ENCODE assay signal across 16 mouse cellular contexts in genomic region chr16:57098468-57099144, GRCm38 (mm10). TPM values are rescaled to one million over a fixed set of nuclear protein-coding genes. Genes with fewer than 3 reads are reported as not detected.
DNase-seq lines count a peak whose midpoint lies in the region; ATAC-seq and TF ChIP-seq lines count a peak whose summit lies in the region.
"Had no signal": no experiment of that assay in that cellular context is flagged by ENCODE, and none has a peak within 500 bp of the region (broad histone marks: within the 10 kb centered on the region; RNA-seq: fewer than 3 reads in every experiment).

No protein-coding gene starts in this region.

- WGBS in hindbrain, embryonic 12.5 days: 67% methylated on average over 7 of the region's 7 CpGs
- WGBS in hindbrain, embryonic 13.5 days: 65% methylated on average over 7 of the region's 7 CpGs
- WGBS in intestine, embryonic 14.5 days: 54% methylated on average over 7 of the region's 7 CpGs
- 52% methylated on average over 7 of the region's 7 CpGs for WGBS in kidney, embryonic 14.5 days
- WGBS in small intestine, adult 2 months: 41% methylated on average over 7 of the region's 7 CpGs
- 43% methylated on average over 7 of the region's 7 CpGs for WGBS in lung, adult 2 months

- DNase-seq in intestine, embryonic 14.5 days (ENCODE audit: low spot score): peak; percentile 54
- DNase-seq in urinary bladder, postnatal 36 days (ENCODE audit: low spot score in 2 of 2): no peak
- no peak for DNase-seq in lung, adult 2 months
- no peak for DNase-seq in urinary bladder, postnatal 4 days (ENCODE audit: low spot score in 2 of 2)
- DNase-seq: cerebellum, postnatal 36 days; heart, adult 11 months had no signal

- TF ChIP-seq CTCF in small intestine, adult 2 months (IDR thresholded peaks at IDR 0.05; ENCODE audit: extremely low read depth, insufficient read length, insufficient replicate concordance, low read depth, low read length): no peak
- TF ChIP-seq CTCF in lung, adult 2 months (IDR thresholded peaks at IDR 0.05; ENCODE audit: insufficient read depth, low read length): no peak

- H3K9ac ChIP-seq in hindbrain, embryonic 12.5 days: no peak overlapping the region
- no peak overlapping the region for H3K9ac ChIP-seq in hindbrain, embryonic 13.5 days
- H3K9ac ChIP-seq in intestine, embryonic 14.5 days (ENCODE audit: low read length): no peak overlapping the region
- H3K9ac ChIP-seq in kidney, embryonic 14.5 days (ENCODE audit: low read depth, low read length): no peak overlapping the region
- H3K9ac ChIP-seq: embryonic facial prominence, embryonic 15.5 days; neural tube, embryonic 13.5 days had no signal

- ATAC-seq in hindbrain, embryonic 12.5 days (ENCODE audit: low FRiP score): 0 out of 2 replicates have a peak, but pooled peaks have one; percentile 32
- ATAC-seq in hindbrain, embryonic 13.5 days (ENCODE audit: low FRiP score): no peak
- peak; percentile 53; the same call in 1 of the 2 replicates for ATAC-seq in intestine, embryonic 14.5 days (replicated peaks; ENCODE audit: low FRiP score, low TSS enrichment, low read depth)
- ATAC-seq in kidney, embryonic 14.5 days (ENCODE audit: low FRiP score, low TSS enrichment): peak; percentile 62; the same call in 1 of the 2 replicates
- ATAC-seq: hindbrain, embryonic 16.5 days had no signal

- no peak overlapping the region for H3K4me2 ChIP-seq in hindbrain, embryonic 12.5 days (replicated peaks)
- no peak overlapping the region for H3K4me2 ChIP-seq in hindbrain, embryonic 13.5 days
- H3K4me2 ChIP-seq in intestine, embryonic 14.5 days (ENCODE audit: low read length): no peak overlapping the region
- no peak overlapping the region for H3K4me2 ChIP-seq in kidney, embryonic 14.5 days (replicated peaks; ENCODE audit: low read depth, low read length)
- H3K4me2 ChIP-seq: embryonic facial prominence, embryonic 15.5 days; neural tube, embryonic 13.5 days had no signal

- no peak for TF ChIP-seq POLR2A in small intestine, adult 2 months (IDR thresholded peaks at IDR 0.05; ENCODE audit: low read depth, low read length)
- no peak for TF ChIP-seq POLR2A in lung, adult 2 months (IDR thresholded peaks at IDR 0.05; ENCODE audit: borderline replicate concordance, extremely low read depth, low read depth, low read length)

- no peaks in the 10 kb centered on the region for H3K4me1 ChIP-seq in hindbrain, embryonic 12.5 days
- H3K4me1 ChIP-seq in hindbrain, embryonic 13.5 days (replicated peaks): no peaks in the 10 kb centered on the region
- no peaks in the 10 kb centered on the region for H3K4me1 ChIP-seq in intestine, embryonic 14.5 days (replicated peaks; ENCODE audit: control insufficient read depth, insufficient read depth, low read length)
- no peaks in the 10 kb centered on the region for H3K4me1 ChIP-seq in kidney, embryonic 14.5 days (ENCODE audit: control insufficient read depth, insufficient read depth, low read length)
- peaks cover 13% of the 10 kb centered on the region; the same call in 1 of the 2 replicates for H3K4me1 ChIP-seq in small intestine, adult 2 months (ENCODE audit: control insufficient read depth, insufficient read depth, insufficient read length, low read length)
- H3K4me1 ChIP-seq in lung, adult 2 months (ENCODE audit: control insufficient read depth, insufficient read depth, low read length): no peaks in the 10 kb centered on the region; the same call in 1 of the 2 replicates
- H3K4me1 ChIP-seq: embryonic facial prominence, embryonic 15.5 days; neural tube, embryonic 13.5 days had no signal

- no peaks in the 10 kb centered on the region for H3K27me3 ChIP-seq in hindbrain, embryonic 12.5 days
- H3K27me3 ChIP-seq in hindbrain, embryonic 13.5 days: no peaks in the 10 kb centered on the region
- no peaks in the 10 kb centered on the region for H3K27me3 ChIP-seq in intestine, embryonic 14.5 days (replicated peaks; ENCODE audit: control insufficient read depth, insufficient read depth, low read length)
- H3K27me3 ChIP-seq in kidney, embryonic 14.5 days (ENCODE audit: control insufficient read depth, insufficient read depth, low read length): no peaks in the 10 kb centered on the region
- no peaks in the 10 kb centered on the region for H3K27me3 ChIP-seq in small intestine, adult 2 months (ENCODE audit: control insufficient read depth, insufficient read depth, low read length)
- H3K27me3 ChIP-seq: embryonic facial prominence, embryonic 15.5 days; neural tube, embryonic 13.5 days had no signal

- H3K4me3 ChIP-seq in hindbrain, embryonic 12.5 days: no peak overlapping the region
- H3K4me3 ChIP-seq in hindbrain, embryonic 13.5 days: no peak overlapping the region
- no peak overlapping the region for H3K4me3 ChIP-seq in intestine, embryonic 14.5 days (ENCODE audit: low read depth, low read length)
- H3K4me3 ChIP-seq in kidney, embryonic 14.5 days (ENCODE audit: low read length): no peak overlapping the region
- no peak overlapping the region for H3K4me3 ChIP-seq in small intestine, adult 2 months (ENCODE audit: low read depth, low read length)
- H3K4me3 ChIP-seq in lung, adult 2 months (replicated peaks; ENCODE audit: extremely low read depth, low read depth, low read length): no peak overlapping the region
- H3K4me3 ChIP-seq: embryonic facial prominence, embryonic 15.5 days; neural tube, embryonic 13.5 days had no signal

- H3K9me3 ChIP-seq in hindbrain, embryonic 12.5 days (replicated peaks): no peaks in the 10 kb centered on the region
- no peaks in the 10 kb centered on the region for H3K9me3 ChIP-seq in hindbrain, embryonic 13.5 days
- H3K9me3 ChIP-seq in intestine, embryonic 14.5 days (ENCODE audit: control insufficient read depth, low read length): no peaks in the 10 kb centered on the region
- H3K9me3 ChIP-seq in kidney, embryonic 14.5 days (ENCODE audit: control insufficient read depth, low read length): no peaks in the 10 kb centered on the region
- H3K9me3 ChIP-seq: embryonic facial prominence, embryonic 15.5 days; neural tube, embryonic 13.5 days had no signal

- H3K27ac ChIP-seq in hindbrain, embryonic 12.5 days: no peak overlapping the region
- H3K27ac ChIP-seq in hindbrain, embryonic 13.5 days: no peak overlapping the region
- no peak overlapping the region for H3K27ac ChIP-seq in intestine, embryonic 14.5 days (ENCODE audit: low read depth)
- H3K27ac ChIP-seq in kidney, embryonic 14.5 days (ENCODE audit: low read depth, low read length): no peak overlapping the region
- peak overlapping the region; percentile 5; the same call in 1 of the 2 replicates for H3K27ac ChIP-seq in small intestine, adult 2 months (ENCODE audit: insufficient read depth, low read depth, low read length)
- H3K27ac ChIP-seq: embryonic facial prominence, embryonic 15.5 days; neural tube, embryonic 13.5 days had no signal

- H3K36me3 ChIP-seq in hindbrain, embryonic 12.5 days: no peaks in the 10 kb centered on the region
- H3K36me3 ChIP-seq in hindbrain, embryonic 13.5 days: no peaks in the 10 kb centered on the region
- H3K36me3 ChIP-seq in intestine, embryonic 14.5 days (ENCODE audit: control insufficient read depth, insufficient read depth, low read length): no peaks in the 10 kb centered on the region
- H3K36me3 ChIP-seq in kidney, embryonic 14.5 days (ENCODE audit: control insufficient read depth, insufficient read depth, low read length): no peaks in the 10 kb centered on the region
- H3K36me3 ChIP-seq in small intestine, adult 2 months (ENCODE audit: control insufficient read depth, insufficient read depth, low read length): no peaks in the 10 kb centered on the region
- H3K36me3 ChIP-seq: embryonic facial prominence, embryonic 15.5 days; neural tube, embryonic 13.5 days had no signal

RNA-seq across cellular contexts. Expression of gene Tomm70a, which starts 22.9 kb away (rescaled TPM):
- 63.9 and 64.9 TPM in 2 replicates for polyA plus RNA-seq in hindbrain, embryonic 12.5 days (2016; fragmentation: Nextera tagmentation; extraction: Ambion mirVana)
- 54.6 and 54.7 TPM in 2 replicates for polyA plus RNA-seq in hindbrain, embryonic 13.5 days (2015; fragmentation: Nextera tagmentation; extraction: Ambion mirVana)
- polyA plus RNA-seq in intestine, embryonic 14.5 days (2014; fragmentation: Nextera tagmentation; extraction: Ambion mirVana): 58.5 and 61.4 TPM in 2 replicates
- polyA plus RNA-seq in kidney, embryonic 14.5 days (2014; fragmentation: Nextera tagmentation; extraction: Ambion mirVana): 47.0 and 63.7 TPM in 2 replicates
- polyA plus RNA-seq in small intestine, adult 2 months (2012; rRNA removed): 8.5 and 9.0 TPM in 2 replicates
- 7.6 and 8.3 TPM in 2 replicates for polyA plus RNA-seq in lung, adult 2 months (2012; rRNA removed)

RNA-seq across cellular contexts. Expression of gene Tmem45a2, which starts 27.4 kb away (rescaled TPM):
- 0.14 TPM in 1 of 2 replicates, not detected in the other for polyA plus RNA-seq in hindbrain, embryonic 12.5 days (2016; fragmentation: Nextera tagmentation; extraction: Ambion mirVana)
- 0.08 and 0.17 TPM in 2 replicates for polyA plus RNA-seq in hindbrain, embryonic 13.5 days (2015; fragmentation: Nextera tagmentation; extraction: Ambion mirVana)
- polyA plus RNA-seq in intestine, embryonic 14.5 days (2014; fragmentation: Nextera tagmentation; extraction: Ambion mirVana): 0.08 TPM in 1 of 2 replicates, not detected in the other
- polyA plus RNA-seq in kidney, embryonic 14.5 days (2014; fragmentation: Nextera tagmentation; extraction: Ambion mirVana): 0.19 TPM in 1 of 2 replicates, not detected in the other
- 0.08 TPM in 1 of 2 replicates, not detected in the other for polyA plus RNA-seq in small intestine, adult 2 months (2012; rRNA removed)
- 0.91 TPM in 1 of 2 replicates, not detected in the other for polyA plus RNA-seq in lung, adult 2 months (2012; rRNA removed)
- polyA plus RNA-seq: forebrain, embryonic 11.5 days; heart, embryonic 16.5 days; limb, embryonic 14.5 days had no signal
